ENCODE assay signal across 8 mouse cellular contexts in the genomic region with DNA sequence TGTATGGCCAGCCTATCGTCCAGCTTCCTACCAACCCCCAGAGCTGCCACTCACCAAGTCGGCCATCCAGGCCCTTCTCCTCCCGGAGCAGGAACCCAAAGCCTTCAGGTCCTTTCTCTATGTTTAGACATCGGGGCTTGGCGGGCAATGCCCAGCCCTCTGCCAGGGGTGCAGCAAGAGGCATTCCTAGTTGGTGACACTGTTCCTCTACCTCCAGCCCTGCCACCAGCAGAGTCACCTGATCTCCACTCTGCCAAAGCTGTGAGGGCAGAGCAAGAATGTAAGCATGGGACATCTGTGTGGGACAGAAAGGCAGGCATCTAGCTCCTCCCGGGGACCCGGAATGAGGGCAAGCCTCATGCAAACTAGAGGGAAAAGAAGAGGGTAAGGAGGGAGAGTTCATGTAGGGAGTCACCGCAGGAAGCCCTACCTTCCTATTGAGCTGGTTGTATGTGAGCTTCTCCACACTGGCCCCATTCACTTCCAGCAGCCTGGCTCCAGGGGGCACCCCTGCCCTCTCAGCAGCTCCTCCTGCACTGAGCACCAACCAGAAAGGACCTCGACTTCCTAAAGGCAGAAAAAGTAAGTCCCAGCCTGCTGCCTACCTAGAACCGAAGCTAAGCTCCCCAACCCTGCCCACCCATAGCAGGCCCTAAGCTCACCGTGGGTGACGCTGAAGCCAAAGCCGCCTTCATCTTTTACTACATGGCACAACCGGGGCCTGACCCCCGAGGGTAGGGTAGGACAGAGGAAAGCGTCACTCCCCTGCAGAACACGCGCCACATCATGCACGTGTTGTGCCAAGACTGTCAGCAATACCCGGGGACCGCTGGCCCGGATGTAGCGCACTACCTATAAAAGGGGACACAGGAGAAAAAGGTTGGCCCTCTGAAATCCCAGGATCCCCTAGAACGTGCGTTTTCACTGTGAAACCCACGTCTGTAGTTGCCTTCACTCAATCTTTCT. TPM values are rescaled to one million over a fixed set of nuclear protein-coding genes. Genes with fewer than 3 reads are reported as not detected.
DNase-seq lines count a peak whose midpoint lies in the region; ATAC-seq lines count a peak whose summit lies in the region.

No protein-coding gene starts in this region.

- H3K4me3 ChIP-seq in embryonic facial prominence, embryonic 13.5 days: no peak overlapping the region
- H3K4me3 ChIP-seq in heart, embryonic 11.5 days (ENCODE audit: low read depth, low read length): no peak overlapping the region
- no peak overlapping the region for H3K4me3 ChIP-seq in kidney, embryonic 14.5 days (ENCODE audit: low read length)
- no peak overlapping the region; the same call in 1 of the 2 replicates for H3K4me3 ChIP-seq in liver, embryonic 12.5 days
- H3K4me3 ChIP-seq in stomach, embryonic 14.5 days (ENCODE audit: low read depth, low read length): no peak overlapping the region

- peak; percentile 62; the same call in 1 of the 2 replicates for ATAC-seq in embryonic facial prominence, embryonic 13.5 days (ENCODE audit: insufficient number of reproducible peaks, insufficient read depth, low FRiP score, low TSS enrichment, low read depth)
- ATAC-seq in heart, embryonic 11.5 days (replicated peaks; ENCODE audit: insufficient number of reproducible peaks, low FRiP score, low TSS enrichment): peak; percentile 63; the same call in 1 of the 2 replicates
- ATAC-seq in kidney, embryonic 14.5 days (ENCODE audit: low FRiP score, low TSS enrichment): peak; percentile 84
- peak; percentile 74 for ATAC-seq in liver, embryonic 12.5 days
- peak; percentile 69; the same call in 1 of the 2 replicates for ATAC-seq in monocyte, adult 5-6 weeks (replicated peaks; ENCODE audit: insufficient number of reproducible peaks, low FRiP score, low TSS enrichment, poor library complexity, severe bottlenecking)
- peak; percentile 77; the same call in 1 of the 2 replicates for ATAC-seq in stomach, embryonic 14.5 days (ENCODE audit: insufficient number of reproducible peaks, insufficient read depth, low FRiP score, low read depth)

- no peak overlapping the region for H3K9ac ChIP-seq in embryonic facial prominence, embryonic 13.5 days
- H3K9ac ChIP-seq in heart, embryonic 11.5 days (ENCODE audit: low read depth, low read length): no peak overlapping the region
- no peak overlapping the region for H3K9ac ChIP-seq in kidney, embryonic 14.5 days (ENCODE audit: low read depth, low read length)
- H3K9ac ChIP-seq in liver, embryonic 12.5 days: no peak overlapping the region
- H3K9ac ChIP-seq in stomach, embryonic 14.5 days (replicated peaks; ENCODE audit: low read depth, low read length): no peak overlapping the region

- WGBS in embryonic facial prominence, embryonic 13.5 days: 46% methylated on average over 26 of the region's 26 CpGs
- 35% methylated on average over 26 of the region's 26 CpGs for WGBS in heart, embryonic 11.5 days (ENCODE audit: insufficient replicate concordance)
- WGBS in kidney, embryonic 14.5 days: 50% methylated on average over 26 of the region's 26 CpGs
- 39% methylated on average over 26 of the region's 26 CpGs for WGBS in liver, embryonic 12.5 days (ENCODE audit: insufficient replicate concordance)
- WGBS in stomach, embryonic 14.5 days: 47% methylated on average over 26 of the region's 26 CpGs

- no peaks in the 10 kb centered on the region for H3K9me3 ChIP-seq in embryonic facial prominence, embryonic 13.5 days
- H3K9me3 ChIP-seq in heart, embryonic 11.5 days (replicated peaks; ENCODE audit: control insufficient read depth, low read length): no peaks in the 10 kb centered on the region
- H3K9me3 ChIP-seq in kidney, embryonic 14.5 days (ENCODE audit: control insufficient read depth, low read length): no peaks in the 10 kb centered on the region
- H3K9me3 ChIP-seq in liver, embryonic 12.5 days (replicated peaks): no peaks in the 10 kb centered on the region
- H3K9me3 ChIP-seq in stomach, embryonic 14.5 days (ENCODE audit: control insufficient read depth, low read depth, low read length): no peaks in the 10 kb centered on the region

- H3K4me1 ChIP-seq in embryonic facial prominence, embryonic 13.5 days: peaks cover 15% of the 10 kb centered on the region
- peaks cover 2% of the 10 kb centered on the region; the same call in 1 of the 2 replicates for H3K4me1 ChIP-seq in heart, embryonic 11.5 days (ENCODE audit: control insufficient read depth, insufficient read depth, low read length)
- H3K4me1 ChIP-seq in kidney, embryonic 14.5 days (ENCODE audit: control insufficient read depth, insufficient read depth, low read length): peaks cover 17% of the 10 kb centered on the region
- H3K4me1 ChIP-seq in liver, embryonic 12.5 days: peaks cover 37% of the 10 kb centered on the region
- H3K4me1 ChIP-seq in stomach, embryonic 14.5 days (ENCODE audit: control insufficient read depth, insufficient read depth, low read length): peaks cover 3% of the 10 kb centered on the region; the same call in 1 of the 2 replicates

- peak; percentile 69 for DNase-seq in urinary bladder, postnatal 14 days (ENCODE audit: low spot score)
- no peak for DNase-seq in urinary bladder, postnatal 10 days (ENCODE audit: low spot score)

- peak overlapping the region; percentile 40 for H3K4me2 ChIP-seq in embryonic facial prominence, embryonic 13.5 days
- H3K4me2 ChIP-seq in heart, embryonic 11.5 days: peak overlapping the region; percentile 45
- H3K4me2 ChIP-seq in kidney, embryonic 14.5 days (replicated peaks; ENCODE audit: low read depth, low read length): no peak overlapping the region
- peak overlapping the region; percentile 44 for H3K4me2 ChIP-seq in liver, embryonic 12.5 days
- H3K4me2 ChIP-seq in stomach, embryonic 14.5 days (replicated peaks; ENCODE audit: low read depth, low read length): no peak overlapping the region

- no peaks in the 10 kb centered on the region for H3K36me3 ChIP-seq in embryonic facial prominence, embryonic 13.5 days
- H3K36me3 ChIP-seq in heart, embryonic 11.5 days (ENCODE audit: control insufficient read depth, insufficient read depth, low read length): no peaks in the 10 kb centered on the region
- H3K36me3 ChIP-seq in kidney, embryonic 14.5 days (ENCODE audit: control insufficient read depth, insufficient read depth, low read length): no peaks in the 10 kb centered on the region
- no peaks in the 10 kb centered on the region for H3K36me3 ChIP-seq in liver, embryonic 12.5 days
- no peaks in the 10 kb centered on the region for H3K36me3 ChIP-seq in stomach, embryonic 14.5 days (ENCODE audit: control insufficient read depth, insufficient read depth, low read length)

- no peak overlapping the region for H3K27ac ChIP-seq in embryonic facial prominence, embryonic 13.5 days
- H3K27ac ChIP-seq in heart, embryonic 11.5 days (ENCODE audit: low read depth, low read length): no peak overlapping the region
- H3K27ac ChIP-seq in kidney, embryonic 14.5 days (ENCODE audit: low read depth, low read length): no peak overlapping the region
- no peak overlapping the region for H3K27ac ChIP-seq in liver, embryonic 12.5 days
- H3K27ac ChIP-seq in stomach, embryonic 14.5 days (ENCODE audit: low read length): no peak overlapping the region

- peaks cover 11% of the 10 kb centered on the region for H3K27me3 ChIP-seq in embryonic facial prominence, embryonic 13.5 days
- H3K27me3 ChIP-seq in heart, embryonic 11.5 days (ENCODE audit: control insufficient read depth, insufficient read depth, low read length): peaks cover 8% of the 10 kb centered on the region; the same call in 1 of the 2 replicates
- H3K27me3 ChIP-seq in kidney, embryonic 14.5 days (ENCODE audit: control insufficient read depth, insufficient read depth, low read length): no peaks in the 10 kb centered on the region; the same call in 1 of the 2 replicates
- peaks cover 23% of the 10 kb centered on the region for H3K27me3 ChIP-seq in liver, embryonic 12.5 days (replicated peaks)
- no peaks in the 10 kb centered on the region for H3K27me3 ChIP-seq in stomach, embryonic 14.5 days (ENCODE audit: control insufficient read depth, insufficient read depth, low read length)

RNA-seq across cellular contexts. Expression of a gene that starts 1.8 kb away (rescaled TPM):
- polyA plus RNA-seq in embryonic facial prominence, embryonic 13.5 days (2015; fragmentation: Nextera tagmentation; extraction: Ambion mirVana): 0.37 TPM in 1 of 2 replicates, not detected in the other
- polyA plus RNA-seq in heart, embryonic 11.5 days (2014; fragmentation: Nextera tagmentation; extraction: Ambion mirVana): not detected in 2 replicates
- 1.9 and 4.2 TPM in 2 replicates for polyA plus RNA-seq in kidney, embryonic 14.5 days (2014; fragmentation: Nextera tagmentation; extraction: Ambion mirVana)
- polyA plus RNA-seq in liver, embryonic 12.5 days (2016; fragmentation: Nextera tagmentation; extraction: Ambion mirVana): 0.15 and 0.17 TPM in 2 replicates
- 1.7 TPM in 1 of 3 replicates, not detected in the others for total RNA-seq in monocyte, adult 5-6 weeks (2017)
- 0.12 and 0.27 TPM in 2 replicates for polyA plus RNA-seq in stomach, embryonic 14.5 days (2014; fragmentation: Nextera tagmentation; extraction: Ambion mirVana)

RNA-seq across cellular contexts. Expression of a gene that starts 9.0 kb away (rescaled TPM):
- polyA plus RNA-seq in embryonic facial prominence, embryonic 13.5 days (2015; fragmentation: Nextera tagmentation; extraction: Ambion mirVana): not detected in 2 replicates
- not detected in 2 replicates for polyA plus RNA-seq in heart, embryonic 11.5 days (2014; fragmentation: Nextera tagmentation; extraction: Ambion mirVana)
- polyA plus RNA-seq in kidney, embryonic 14.5 days (2014; fragmentation: Nextera tagmentation; extraction: Ambion mirVana): not detected in 2 replicates
- not detected in 2 replicates for polyA plus RNA-seq in liver, embryonic 12.5 days (2016; fragmentation: Nextera tagmentation; extraction: Ambion mirVana)
- total RNA-seq in monocyte, adult 5-6 weeks (2017): not detected in 3 replicates
- polyA plus RNA-seq in stomach, embryonic 14.5 days (2014; fragmentation: Nextera tagmentation; extraction: Ambion mirVana): not detected in 2 replicates

RNA-seq across cellular contexts. Expression of a gene that starts 15.6 kb away (rescaled TPM):
- 17.3 and 19.5 TPM in 2 replicates for polyA plus RNA-seq in embryonic facial prominence, embryonic 13.5 days (2015; fragmentation: Nextera tagmentation; extraction: Ambion mirVana)
- 12.6 and 14.8 TPM in 2 replicates for polyA plus RNA-seq in heart, embryonic 11.5 days (2014; fragmentation: Nextera tagmentation; extraction: Ambion mirVana)
- polyA plus RNA-seq in kidney, embryonic 14.5 days (2014; fragmentation: Nextera tagmentation; extraction: Ambion mirVana): 14.8 and 27.9 TPM in 2 replicates
- polyA plus RNA-seq in liver, embryonic 12.5 days (2016; fragmentation: Nextera tagmentation; extraction: Ambion mirVana): 9.5 and 10.0 TPM in 2 replicates
- 47.1 to 115 TPM (median 63.1 TPM) in 3 replicates for total RNA-seq in monocyte, adult 5-6 weeks (2017)
- polyA plus RNA-seq in stomach, embryonic 14.5 days (2014; fragmentation: Nextera tagmentation; extraction: Ambion mirVana): 18.5 and 19.9 TPM in 2 replicates

RNA-seq across cellular contexts. Expression of a gene that starts 18.9 kb away (rescaled TPM):
- polyA plus RNA-seq in embryonic facial prominence, embryonic 13.5 days (2015; fragmentation: Nextera tagmentation; extraction: Ambion mirVana): 8.2 and 9.8 TPM in 2 replicates
- 3.6 and 4.9 TPM in 2 replicates for polyA plus RNA-seq in heart, embryonic 11.5 days (2014; fragmentation: Nextera tagmentation; extraction: Ambion mirVana)
- polyA plus RNA-seq in kidney, embryonic 14.5 days (2014; fragmentation: Nextera tagmentation; extraction: Ambion mirVana): 3.2 and 5.6 TPM in 2 replicates
- polyA plus RNA-seq in liver, embryonic 12.5 days (2016; fragmentation: Nextera tagmentation; extraction: Ambion mirVana): 3.6 and 4.0 TPM in 2 replicates
- 14.8 to 15.8 TPM (median 15.3 TPM) in 3 replicates for total RNA-seq in monocyte, adult 5-6 weeks (2017)
- 7.2 and 8.4 TPM in 2 replicates for polyA plus RNA-seq in stomach, embryonic 14.5 days (2014; fragmentation: Nextera tagmentation; extraction: Ambion mirVana)

RNA-seq across cellular contexts. Expression of a gene that starts 39.0 kb away (rescaled TPM):
- 6.1 and 6.5 TPM in 2 replicates for polyA plus RNA-seq in embryonic facial prominence, embryonic 13.5 days (2015; fragmentation: Nextera tagmentation; extraction: Ambion mirVana)
- polyA plus RNA-seq in heart, embryonic 11.5 days (2014; fragmentation: Nextera tagmentation; extraction: Ambion mirVana): 2.7 and 3.3 TPM in 2 replicates
- polyA plus RNA-seq in kidney, embryonic 14.5 days (2014; fragmentation: Nextera tagmentation; extraction: Ambion mirVana): 1.5 and 2.7 TPM in 2 replicates
- 20.1 and 21.7 TPM in 2 replicates for polyA plus RNA-seq in liver, embryonic 12.5 days (2016; fragmentation: Nextera tagmentation; extraction: Ambion mirVana)
- not detected in 3 replicates for total RNA-seq in monocyte, adult 5-6 weeks (2017)
- 5.1 and 5.9 TPM in 2 replicates for polyA plus RNA-seq in stomach, embryonic 14.5 days (2014; fragmentation: Nextera tagmentation; extraction: Ambion mirVana)

Comparison
In these comparisons a context has a peak if more than half of its experiments do, and no peak if none do; other contexts are left out.
1. H3K4me2 ChIP-seq: peak in embryonic facial prominence, embryonic 13.5 days (single experiment), heart, embryonic 11.5 days (single experiment) and liver, embryonic 12.5 days (single experiment); none in kidney, embryonic 14.5 days (single experiment) and stomach, embryonic 14.5 days (single experiment).
2. Peak in every context shown above with its lines, with median percentiles within 50 percentile points of each other: ATAC-seq.